Mouse (Mus musculus) mammary gland, adult 2 months (tissue): Measurements from ENCODE around the gene Zfp82. TPM values are rescaled to one million over a fixed set of nuclear protein-coding genes. Genes with fewer than 3 reads are reported as not detected.

Experiments used
- polyA plus RNA-seq: library from polyadenylated mRNA; depleted of rRNA; stranded (reverse); fragments of >200 nt; gene quantifications from 2 replicates; pipeline ENCODE4 v1.2.3, GENCODE M21; 2012; ENCODE audit warnings: low replicate concordance; rRNA removed

Gene Zfp82
- 0.48 and 0.73 TPM in 2 replicates for polyA plus RNA-seq

GRCm38 (mm10) chr7:30072146-30073028 is at the start of gene Zfp82:
Zfp82 (minus strand) TSS chr7:30072900.

GRCm38 (mm10) chr7:30121308-30122187 is 48.8 kb upstream of the Zfp82 start, which contains the start of gene Zfp382:
Zfp382 (plus strand) TSS chr7:30121942.

GRCm38 (mm10) chr7:30094646-30095429 is 22.1 kb upstream of the Zfp82 start, which contains the start of gene Zfp260:
Zfp260 (plus strand) TSS chr7:30094777.

GRCm38 (mm10) chr7:30090092-30090969 is 17.6 kb upstream of the Zfp82 start, which contains the start of the genes Gm26920 and Zfp566:
Gm26920 (minus strand) TSS chr7:30090410.
Zfp566 (minus strand) TSS chr7:30090527.

GRCm38 (mm10) chr7:30050882-30051548 is 21.7 kb downstream of the Zfp82 start, which contains the start of gene Zfp14:
Zfp14 (minus strand) TSS chr7:30051380.

Other genes starting within 250 kb of the Zfp82 start
- 0.26 and 0.37 TPM in 2 replicates for gene Zfp940, start 219.2 kb downstream of the Zfp82 start, polyA plus RNA-seq
- gene Zfp420, start 212.9 kb downstream of the Zfp82 start, polyA plus RNA-seq = 1.0 and 1.7 TPM in 2 replicates
- 1.6 and 2.8 TPM in 2 replicates for gene Zfp27, start 166.3 kb downstream of the Zfp82 start, polyA plus RNA-seq
- 0.43 and 1.5 TPM in 2 replicates for gene Zfp383, start 164.7 kb downstream of the Zfp82 start, polyA plus RNA-seq
- 4.8 and 10.8 TPM in 2 replicates for gene Zfp74, start 118.8 kb downstream of the Zfp82 start, polyA plus RNA-seq
- 2.8 and 4.7 TPM in 2 replicates for gene Zfp568, start 88.9 kb downstream of the Zfp82 start, polyA plus RNA-seq
- 1.4 and 5.3 TPM in 2 replicates for gene Zfp14, start 21.5 kb downstream of the Zfp82 start, polyA plus RNA-seq
- 0.10 TPM in 1 of 2 replicates, not detected in the other for gene Gm26920, start 17.5 kb upstream of the Zfp82 start, polyA plus RNA-seq
- gene Zfp566, start 17.6 kb upstream of the Zfp82 start, polyA plus RNA-seq = 1.7 and 3.5 TPM in 2 replicates
- gene Zfp260, start 21.9 kb upstream of the Zfp82 start, polyA plus RNA-seq = 12.3 and 36.1 TPM in 2 replicates
- gene Zfp382, start 49.0 kb upstream of the Zfp82 start, polyA plus RNA-seq = 0.66 and 1.5 TPM in 2 replicates
- gene Zfp146, start 96.8 kb upstream of the Zfp82 start, polyA plus RNA-seq = 6.4 and 14.2 TPM in 2 replicates
- gene Cox7a1, start 111.2 kb upstream of the Zfp82 start, polyA plus RNA-seq = 13.9 and 170 TPM in 2 replicates
- gene Capns1, start 125.9 kb upstream of the Zfp82 start, polyA plus RNA-seq = 1,198 and 1,715 TPM in 2 replicates
- gene Polr2i, start 159.0 kb upstream of the Zfp82 start, polyA plus RNA-seq = 97.3 and 98.9 TPM in 2 replicates
- gene Tbcb, start 159.4 kb upstream of the Zfp82 start, polyA plus RNA-seq = 33.0 and 33.5 TPM in 2 replicates
- gene Ovol3, start 162.8 kb upstream of the Zfp82 start, polyA plus RNA-seq = not detected in 2 replicates
- gene Thap8, start 207.2 kb upstream of the Zfp82 start, polyA plus RNA-seq = 0.72 and 1.5 TPM in 2 replicates
- 34.0 and 37.0 TPM in 2 replicates for gene Wdr62, start 207.5 kb upstream of the Zfp82 start, polyA plus RNA-seq
- gene Clip3, start 218.8 kb upstream of the Zfp82 start, polyA plus RNA-seq = 21.3 and 27.3 TPM in 2 replicates
- gene Alkbh6, start 235.8 kb upstream of the Zfp82 start, polyA plus RNA-seq = 159 and 218 TPM in 2 replicates
- 58.8 and 76.8 TPM in 2 replicates for gene Syne4, start 241.9 kb upstream of the Zfp82 start, polyA plus RNA-seq
- gene E130208F15Rik, start 248.8 kb upstream of the Zfp82 start, polyA plus RNA-seq = 0.52 and 2.0 TPM in 2 replicates